Mouse (Mus musculus) embryonic facial prominence, embryonic 13.5 days (tissue): ENCODE measurements around the gene Dhx38. TPM values are rescaled to one million over a fixed set of nuclear protein-coding genes. Genes with fewer than 3 reads are reported as not detected.

Experiments used
- ATAC-seq: fragments of 200-750 bp; cut with Nextera tagmentation; 2 replicates; pipeline ENCODE4 v1.8.0; 2017; ENCODE audit warnings: low read depth; ENCODE audit not compliant: insufficient number of reproducible peaks, insufficient read depth, low FRiP score, low TSS enrichment
- H3K27ac ChIP-seq: fragments of 300-500 bp; sonication (generic); 2 replicates; pipeline ENCODE4 v1.5.1; 2015; ENCODE audit warnings: moderate library complexity, mild to moderate bottlenecking, inconsistent platforms
- H3K27me3 ChIP-seq: fragments of 300-500 bp; sonication (generic); 2 replicates; pipeline ENCODE4 v1.6.1; 2015; ENCODE audit warnings: mild to moderate bottlenecking, inconsistent platforms
- H3K36me3 ChIP-seq: fragments of 300-500 bp; sonication (generic); 2 replicates; pipeline ENCODE4 v1.6.1; 2015; ENCODE audit warnings: mild to moderate bottlenecking, inconsistent platforms
- H3K4me1 ChIP-seq: fragments of 300-500 bp; sonication (generic); 2 replicates; pipeline ENCODE4 v1.6.1; 2015; ENCODE audit warnings: inconsistent platforms
- H3K4me2 ChIP-seq: fragments of 300-500 bp; sonication (generic); 2 replicates; pipeline ENCODE4 v1.6.1; 2015; ENCODE audit warnings: moderate library complexity, mild to moderate bottlenecking, inconsistent platforms
- H3K4me3 ChIP-seq: fragments of 300-500 bp; sonication (generic); 2 replicates; pipeline ENCODE4 v1.5.1; 2015; ENCODE audit warnings: mild to moderate bottlenecking, inconsistent platforms
- H3K9ac ChIP-seq: fragments of 300-500 bp; sonication (generic); 2 replicates; pipeline ENCODE4 v1.6.1; 2015; ENCODE audit warnings: mild to moderate bottlenecking, inconsistent platforms
- H3K9me3 ChIP-seq: fragments of 300-500 bp; sonication (generic); 2 replicates; pipeline ENCODE4 v1.6.1; 2016; ENCODE audit warnings: inconsistent platforms
- WGBS: fragments of 180-500 bp; shearing (Covaris S2); methylation state at CpG from one replicate; pipeline ENCODE4 v1.1.7; 2015; ENCODE audit warnings: mixed read lengths; 5-methylcytosine and 5-hydroxymethylcytosine counted together
- polyA plus RNA-seq: library from polyadenylated mRNA; unstranded; fragments of >200 nt; fragmentation: Nextera tagmentation; extraction: Ambion mirVana; gene quantifications from 2 replicates; pipeline ENCODE4 v1.2.1, GENCODE M21; 2015

Dhx38 gene
- 25.3 and 26.5 TPM in 2 replicates for polyA plus RNA-seq

DNA sequence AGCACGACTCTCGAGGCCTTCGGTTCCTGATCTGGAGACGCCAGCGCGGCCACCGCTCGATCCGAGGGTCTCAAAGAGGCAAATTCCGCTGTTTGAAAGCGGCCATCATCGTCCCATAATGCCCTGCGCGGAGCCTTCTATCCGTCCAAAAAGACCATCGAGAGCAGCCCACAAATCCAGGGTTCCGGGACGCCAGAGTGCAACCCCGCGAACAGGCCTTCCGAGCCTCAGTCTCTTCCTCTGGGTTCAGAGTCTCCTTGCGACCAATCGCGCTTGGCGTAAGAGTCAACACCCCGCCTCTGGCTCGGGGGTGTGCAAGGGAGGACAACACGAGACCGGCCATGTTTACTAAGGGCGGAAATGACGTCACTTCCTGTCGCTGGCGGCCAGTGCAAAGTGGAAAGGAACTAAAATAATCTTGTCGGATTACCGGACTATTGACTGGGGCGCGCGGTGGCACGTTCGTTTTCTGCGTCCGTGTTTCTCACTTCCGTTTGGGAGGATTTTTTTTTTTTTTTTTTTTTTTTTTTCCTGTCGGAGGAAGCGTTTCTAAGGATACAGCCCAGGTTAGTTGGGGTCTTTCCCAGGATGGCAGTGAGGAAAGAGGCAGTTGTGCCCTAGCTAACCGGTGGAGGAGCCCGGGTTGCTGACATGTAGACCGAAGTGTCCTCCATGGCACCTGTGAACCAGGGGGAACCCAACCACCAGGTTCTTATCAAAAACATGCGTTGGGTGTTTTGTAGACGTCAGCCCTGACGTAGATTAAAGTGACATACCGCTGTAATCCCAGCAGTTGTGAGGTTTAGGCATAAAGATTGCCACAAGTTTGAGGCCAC is at the start of gene Dhx38, which contains the start of gene Txnl4b:
Gene Dhx38, minus strand, starts transcription at position 364 of the 836 bp plus-strand sequence.
Gene Txnl4b, plus strand, starts transcription at position 395 of the 836 bp plus-strand sequence.
- under 1% methylated on average over 52 of the region's 52 CpGs for WGBS
- Histone ChIP-seq H3K4me3 (peak within 1 kb of the TSS; percentile 96), H3K4me2 (peak within 1 kb of the TSS; percentile 79), H3K36me3 (peaks cover 35% of the 10 kb centered on the region), H3K4me1 (peaks cover 16% of the 10 kb centered on the region), H3K9ac (peak within 1 kb of the TSS; percentile 95), H3K27me3 (no peaks in the 10 kb centered on the region), H3K9me3 (no peaks in the 10 kb centered on the region), H3K27ac (peak within 1 kb of the TSS; percentile 93)
- ATAC-seq, result peak; percentile 100

DNA sequence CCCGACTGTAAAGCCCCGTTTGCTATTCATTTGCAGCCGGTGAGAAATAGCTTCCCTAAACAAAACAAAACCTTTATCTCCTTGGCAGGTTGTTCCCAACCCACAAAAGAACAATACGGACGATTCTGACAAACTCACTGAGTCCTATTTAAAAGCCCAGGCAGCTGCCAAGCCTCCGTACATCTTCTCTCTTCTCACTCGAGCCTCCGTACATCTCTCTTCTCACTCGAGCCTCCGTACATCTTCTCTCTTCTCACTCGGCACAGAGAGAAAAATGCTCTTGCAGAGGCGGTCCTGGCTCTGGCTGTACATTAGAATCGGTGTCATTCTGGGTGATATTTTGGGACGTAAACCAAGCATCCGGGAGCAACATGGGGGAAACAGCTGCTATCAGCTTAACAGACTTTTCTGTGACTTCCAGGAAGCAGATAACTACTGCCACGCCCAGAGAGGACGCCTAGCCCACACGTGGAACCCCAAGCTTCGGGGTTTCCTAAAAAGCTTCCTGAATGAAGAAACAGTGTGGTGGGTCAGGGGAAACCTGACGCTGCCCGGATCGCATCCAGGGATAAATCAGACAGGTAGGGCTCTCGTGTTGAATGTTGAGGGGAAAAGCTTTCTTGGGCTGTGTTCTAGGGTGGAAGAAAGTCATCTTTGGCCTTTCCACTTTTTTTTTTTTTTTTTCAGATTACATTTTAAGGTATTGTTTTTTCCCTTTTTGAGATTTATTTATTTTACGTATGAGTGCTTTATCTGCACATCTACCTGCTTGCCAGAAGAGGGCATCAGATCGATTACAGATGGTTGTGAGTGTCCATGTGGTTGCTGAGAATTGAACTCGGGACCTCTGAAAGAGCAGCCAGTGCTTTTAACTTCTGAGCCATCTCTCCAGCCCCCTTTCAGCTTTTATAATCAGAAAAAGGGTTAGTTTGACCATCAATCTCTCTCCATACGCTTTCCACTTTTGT is 48.9 kb upstream of the Dhx38 start, which contains the start of gene Pkd1l3:
Gene Pkd1l3, plus strand, starts transcription at position 275 of the 968 bp plus-strand sequence.
- no peak within 1 kb of the TSS for H3K4me3 ChIP-seq

DNA sequence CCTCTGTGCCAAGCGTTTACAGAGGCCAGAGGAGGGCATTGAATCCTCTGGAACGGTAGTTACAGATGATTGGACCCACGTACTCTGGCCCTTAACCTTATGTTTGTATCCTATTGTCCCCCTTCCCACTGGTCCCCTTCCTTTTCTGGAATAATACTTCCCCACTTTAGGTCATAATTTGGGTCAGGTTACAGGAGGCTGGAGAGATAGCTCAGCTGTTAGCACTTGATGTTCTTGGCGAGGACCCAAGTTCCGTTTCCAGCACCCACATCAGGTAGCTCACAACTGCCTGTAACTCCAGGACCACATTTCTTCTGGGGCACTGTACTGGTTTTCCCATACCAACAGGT is 43.5 kb upstream of the Dhx38 start:
- no peaks in the 10 kb centered on the region for H3K9me3 ChIP-seq
- peak overlapping the region; percentile 79 for H3K9ac ChIP-seq
- H3K27me3 ChIP-seq, result 0 out of 2 replicates have a peak, but pooled peaks cover 2% of the 10 kb centered on the region
- H3K4me3 ChIP-seq, result peak overlapping the region; percentile 67
- peak overlapping the region; percentile 98 for H3K27ac ChIP-seq
- peak overlapping the region; percentile 81 for H3K4me2 ChIP-seq
- no peak for ATAC-seq
- peaks cover 12% of the 10 kb centered on the region for H3K4me1 ChIP-seq
- peaks cover 16% of the 10 kb centered on the region for H3K36me3 ChIP-seq
- WGBS, result 10% methylated on average over 5 of the region's 5 CpGs

More for the DNA sequence above, 48.9 kb upstream of the Dhx38 start, which contains the start of gene Pkd1l3:
- Histone ChIP-seq H3K4me1 (no peaks in the 10 kb centered on the region), H3K4me2 (peak within 1 kb of the TSS; percentile 27), H3K9ac (no peak within 1 kb of the TSS), H3K9me3 (no peaks in the 10 kb centered on the region), H3K27me3 (0 out of 2 replicates have a peak, but pooled peaks cover 2% of the 10 kb centered on the region), H3K27ac (no peak within 1 kb of the TSS), H3K36me3 (no peaks in the 10 kb centered on the region)
- ATAC-seq, result no peak
- 62% methylated on average over 27 of the region's 27 CpGs for WGBS

DNA sequence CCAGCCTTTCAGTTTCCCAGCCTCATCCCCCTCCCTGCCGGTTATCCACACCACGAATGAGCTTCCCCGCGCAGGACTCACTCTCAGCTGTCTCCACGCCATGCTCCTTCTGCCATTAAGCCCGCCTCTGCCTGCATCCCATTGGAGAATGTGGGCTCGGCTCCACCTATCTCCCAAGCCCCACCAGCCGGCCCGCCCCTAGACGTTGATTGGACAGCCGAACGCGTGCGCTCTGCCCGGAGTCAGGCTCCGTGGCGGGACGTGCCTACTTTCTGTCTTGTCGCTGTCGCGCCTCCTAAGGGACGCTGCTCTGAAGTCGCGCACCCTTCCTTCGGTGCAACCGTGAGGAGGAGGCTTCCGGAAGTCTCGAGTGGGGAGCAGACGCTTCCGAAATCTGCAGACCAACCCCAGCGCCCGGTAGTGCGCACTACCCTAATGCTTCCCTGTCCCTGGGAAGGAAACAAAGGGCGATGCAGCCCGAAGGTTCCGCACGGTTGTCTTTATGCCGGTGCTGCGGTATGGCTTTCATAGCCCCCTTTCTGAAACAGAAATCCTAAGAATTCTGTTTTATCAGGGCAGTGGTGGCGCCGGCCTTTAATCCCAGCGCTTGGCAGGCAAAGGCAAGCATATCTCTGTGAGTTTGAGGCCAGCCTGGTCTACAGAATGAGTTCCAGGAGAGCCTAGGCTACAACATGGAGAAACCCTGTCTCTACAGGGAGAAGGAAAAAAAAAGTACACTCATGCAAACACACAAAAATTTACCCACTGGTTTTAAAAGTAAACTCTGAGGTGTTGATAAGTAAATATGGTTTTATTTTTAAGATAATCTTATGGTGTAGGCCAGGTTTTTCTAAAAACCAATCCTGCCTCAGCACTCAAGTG is 42.9 kb upstream of the Dhx38 start, which contains the start of gene Dhodh:
Gene Dhodh, minus strand, starts transcription at position 403 of the 882 bp plus-strand sequence.
- under 1% methylated on average over 42 of the region's 42 CpGs for WGBS
- peak within 1 kb of the TSS; percentile 98 for H3K27ac ChIP-seq
- no peaks in the 10 kb centered on the region for H3K9me3 ChIP-seq
- ATAC-seq, result peak; percentile 99
- peaks cover 12% of the 10 kb centered on the region for H3K4me1 ChIP-seq
- peak within 1 kb of the TSS; percentile 79 for H3K9ac ChIP-seq
- H3K36me3 ChIP-seq, result peaks cover 22% of the 10 kb centered on the region
- peak within 1 kb of the TSS; percentile 81 for H3K4me2 ChIP-seq
- peak within 1 kb of the TSS; percentile 67 for H3K4me3 ChIP-seq
- 0 out of 2 replicates have a peak, but pooled peaks cover 2% of the 10 kb centered on the region for H3K27me3 ChIP-seq

DNA sequence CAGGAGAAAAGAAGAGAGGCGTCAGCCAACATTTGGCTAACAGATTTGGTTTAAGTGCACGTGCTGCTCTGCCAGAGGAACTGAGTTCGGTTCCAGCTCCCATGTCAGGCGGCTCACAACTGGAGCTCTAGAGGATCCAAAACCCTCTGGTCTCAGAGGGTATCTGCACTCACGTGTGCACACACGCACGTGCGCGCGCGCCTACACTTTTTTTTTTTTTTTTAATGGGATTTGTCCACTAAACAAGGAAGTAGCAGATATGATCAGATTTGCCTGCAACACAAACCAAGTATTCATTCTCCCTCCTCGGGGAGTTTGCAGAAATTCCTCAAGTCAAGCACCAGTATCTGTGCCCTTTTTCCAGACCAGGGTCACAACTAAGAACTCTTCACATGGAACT is 42.0 kb upstream of the Dhx38 start:
- Histone ChIP-seq H3K4me3 (peak overlapping the region; percentile 67), H3K9me3 (no peaks in the 10 kb centered on the region), H3K27me3 (no peaks in the 10 kb centered on the region), H3K4me2 (peak overlapping the region; percentile 81), H3K27ac (peak overlapping the region; percentile 98; the same call in 1 of the 2 replicates), H3K36me3 (peaks cover 29% of the 10 kb centered on the region), H3K4me1 (peaks cover 12% of the 10 kb centered on the region), H3K9ac (peak overlapping the region; percentile 79)
- ATAC-seq, result no peak
- 6% methylated on average over 12 of the region's 12 CpGs for WGBS

DNA sequence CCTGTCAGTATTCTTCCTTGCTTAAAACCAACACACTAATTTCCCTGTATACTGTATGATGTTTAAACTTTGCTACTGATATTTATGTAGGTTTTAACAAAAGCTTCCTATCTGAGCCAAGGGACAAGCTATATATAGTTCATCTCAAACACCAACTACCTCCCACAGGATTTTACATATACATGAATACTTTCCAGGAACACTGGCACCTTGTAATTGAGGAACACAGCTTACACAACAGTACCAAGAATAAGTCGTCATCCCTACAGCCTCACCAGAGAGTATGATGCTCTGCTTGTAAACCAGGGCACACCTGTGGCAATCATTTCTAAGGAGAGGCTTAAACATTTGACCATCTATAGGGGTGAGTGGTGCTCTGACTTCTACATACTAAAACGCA is 41.1 kb upstream of the Dhx38 start:
- no peak overlapping the region for H3K4me3 ChIP-seq
- no peaks in the 10 kb centered on the region for H3K27me3 ChIP-seq
- H3K9ac ChIP-seq, result no peak overlapping the region
- no peak overlapping the region for H3K27ac ChIP-seq
- ATAC-seq, result no peak
- peaks cover 12% of the 10 kb centered on the region for H3K4me1 ChIP-seq
- no peak overlapping the region for H3K4me2 ChIP-seq
- WGBS, result 87% methylated on average over 2 of the region's 2 CpGs
- peaks cover 36% of the 10 kb centered on the region for H3K36me3 ChIP-seq
- H3K9me3 ChIP-seq, result no peaks in the 10 kb centered on the region

DNA sequence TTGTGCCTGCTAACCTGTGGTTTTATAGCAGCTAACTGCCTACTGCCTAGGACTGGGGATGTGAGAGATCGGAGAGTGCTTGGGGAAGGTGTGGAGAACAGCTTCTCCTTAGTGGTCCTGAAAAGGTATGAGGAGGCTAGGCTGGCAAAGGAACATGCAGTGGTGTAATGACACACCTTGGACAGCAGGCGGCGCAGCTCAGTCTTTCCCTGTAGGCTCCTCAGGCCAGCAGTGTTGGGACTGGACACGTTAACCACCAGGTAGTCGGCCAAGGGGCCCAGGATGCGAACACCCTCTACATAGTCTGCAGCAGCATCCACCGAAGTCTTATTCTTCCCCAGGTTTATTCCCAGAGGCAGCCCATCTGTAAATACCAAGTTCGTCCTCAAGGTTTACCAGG is 30.2 kb upstream of the Dhx38 start:
- peaks cover 61% of the 10 kb centered on the region for H3K36me3 ChIP-seq

DNA sequence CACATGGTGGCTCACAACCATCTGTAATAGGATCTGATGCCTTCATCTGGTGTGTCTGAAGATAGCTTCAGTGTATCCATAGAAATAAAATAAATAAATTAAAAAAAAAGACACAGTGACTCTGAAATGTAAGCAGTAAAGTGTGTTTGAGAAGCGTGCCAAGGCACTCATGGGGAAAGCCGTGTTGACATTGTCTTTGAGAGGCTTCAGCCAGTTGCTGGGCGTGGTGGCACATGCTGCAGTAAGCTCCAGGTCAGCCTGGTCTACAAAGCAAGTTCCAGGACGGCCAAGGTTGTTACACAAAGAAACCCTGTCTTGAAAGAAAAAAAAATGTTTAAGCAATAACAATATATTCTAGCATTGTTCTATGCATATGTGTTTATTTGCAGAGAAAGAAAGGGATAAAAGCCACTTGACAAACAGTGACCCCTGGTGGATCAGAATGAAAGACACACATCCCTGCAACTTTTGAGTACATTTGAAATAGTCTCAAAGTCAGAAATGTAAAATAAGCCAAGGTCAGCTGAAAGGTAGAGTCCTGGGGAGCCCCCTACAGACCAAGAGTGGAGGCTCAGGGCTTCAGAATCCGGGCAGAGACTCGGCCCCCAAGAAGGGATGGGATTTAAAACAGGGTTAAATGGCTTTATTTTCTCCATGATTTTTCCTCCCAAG is 27.6 kb upstream of the Dhx38 start:
- H3K27me3 ChIP-seq, result no peaks in the 10 kb centered on the region
- H3K9ac ChIP-seq, result no peak overlapping the region
- H3K36me3 ChIP-seq, result peaks cover 51% of the 10 kb centered on the region
- H3K27ac ChIP-seq, result no peak overlapping the region
- no peak for ATAC-seq
- H3K9me3 ChIP-seq, result no peaks in the 10 kb centered on the region
- 77% methylated on average over 6 of the region's 6 CpGs for WGBS
- H3K4me2 ChIP-seq, result no peak overlapping the region
- H3K4me3 ChIP-seq, result no peak overlapping the region
- H3K4me1 ChIP-seq, result no peaks in the 10 kb centered on the region

More for the DNA sequence above, 30.2 kb upstream of the Dhx38 start:
- no peak overlapping the region for H3K4me2 ChIP-seq
- no peaks in the 10 kb centered on the region for H3K4me1 ChIP-seq
- H3K4me3 ChIP-seq, result no peak overlapping the region
- no peak overlapping the region for H3K9ac ChIP-seq
- whole genome bisulfite sequencing, result 54% methylated on average over 8 of the region's 8 CpGs
- no peaks in the 10 kb centered on the region for H3K9me3 ChIP-seq
- no peak overlapping the region for H3K27ac ChIP-seq
- ATAC-seq, result no peak
- H3K27me3 ChIP-seq, result no peaks in the 10 kb centered on the region

DNA sequence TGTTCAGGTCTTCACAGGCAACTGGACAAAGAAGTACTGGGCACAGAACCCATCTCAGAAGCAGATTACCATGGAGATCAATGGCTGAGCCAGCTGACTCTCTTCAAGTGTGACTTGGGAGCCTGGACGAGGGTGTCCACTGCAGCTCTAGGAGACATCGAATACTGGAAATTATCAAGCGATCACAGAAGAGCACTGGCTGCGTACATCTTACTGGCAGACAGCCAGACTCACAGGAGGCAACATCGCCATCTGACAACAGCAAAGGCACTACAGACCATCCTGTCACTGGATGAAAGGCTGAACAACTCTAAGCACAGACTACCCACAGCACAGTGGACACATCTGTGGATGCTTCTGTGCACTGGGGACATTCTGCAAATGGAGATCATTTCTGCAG is 26.5 kb upstream of the Dhx38 start:
- no peak overlapping the region for H3K27ac ChIP-seq
- H3K9ac ChIP-seq, result no peak overlapping the region
- WGBS, result 95% methylated on average over 5 of the region's 5 CpGs
- H3K4me2 ChIP-seq, result no peak overlapping the region
- no peaks in the 10 kb centered on the region for H3K27me3 ChIP-seq
- H3K4me1 ChIP-seq, result no peaks in the 10 kb centered on the region
- H3K9me3 ChIP-seq, result no peaks in the 10 kb centered on the region
- ATAC-seq, result no peak
- no peak overlapping the region for H3K4me3 ChIP-seq
- peaks cover 50% of the 10 kb centered on the region for H3K36me3 ChIP-seq

DNA sequence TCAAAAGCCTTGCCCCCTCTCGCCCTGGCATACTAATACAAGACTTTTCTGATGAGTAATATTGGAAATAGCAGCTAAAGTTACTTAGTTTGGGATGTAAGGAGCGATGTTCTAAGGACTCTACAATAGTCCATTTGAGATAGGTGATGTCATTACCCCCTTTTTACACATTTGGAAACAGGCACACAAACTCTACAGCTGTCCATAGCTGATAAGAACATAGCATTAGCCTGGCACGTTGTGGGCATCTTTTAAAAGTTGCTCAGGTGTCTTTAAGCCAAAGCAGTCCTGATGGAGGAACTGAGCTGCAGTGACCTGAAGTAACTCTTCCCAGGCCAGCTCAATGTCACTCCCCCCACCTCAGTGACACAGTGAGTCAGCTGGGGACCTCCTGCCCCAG is 25.7 kb upstream of the Dhx38 start:
- Histone ChIP-seq H3K4me2 (no peak overlapping the region), H3K4me3 (no peak overlapping the region), H3K4me1 (no peaks in the 10 kb centered on the region), H3K27ac (no peak overlapping the region), H3K9me3 (no peaks in the 10 kb centered on the region), H3K36me3 (peaks cover 44% of the 10 kb centered on the region), H3K9ac (no peak overlapping the region), H3K27me3 (no peaks in the 10 kb centered on the region)
- 89% methylated on average over 3 of the region's 3 CpGs for WGBS
- ATAC-seq, result no peak
